Mouse (Mus musculus) kidney, adult 11 months (tissue): ENCODE results near the gene Il17a.
"Not testable (repeated sequence)": the region's sequence is repeated elsewhere in the genome, so short reads cannot be mapped to it uniquely, and the experiment has no call there.

Experiments used
- DNase-seq: peaks from one replicate; pipeline ENCODE4 v3.0.0; 2022

Il17a gene

GRCm38 (mm10) chr1:20730903-20731302, at the start of gene Il17a:
TSS of gene Il17a (plus strand) at chr1:20730905.
- no peak for DNase-seq

GRCm38 (mm10) chr1:20682849-20683248, 47.9 kb upstream of the Il17a start:
- no peak for DNase-seq

- no peak for DNase-seq
Measured at GRCm38 (mm10) chr1:20683386-20683785, 47.3 kb upstream of the Il17a start.

GRCm38 (mm10) chr1:20683853-20684252, 46.9 kb upstream of the Il17a start:
- DNase-seq, result no peak

GRCm38 (mm10) chr1:20684403-20684802, 46.3 kb upstream of the Il17a start:
- DNase-seq, result no peak

GRCm38 (mm10) chr1:20685393-20685792, 45.3 kb upstream of the Il17a start:
- no peak for DNase-seq

GRCm38 (mm10) chr1:20685907-20686306, 44.8 kb upstream of the Il17a start:
- DNase-seq, result no peak

- DNase-seq, result no peak
Measured at GRCm38 (mm10) chr1:20691336-20691735, 39.4 kb upstream of the Il17a start.

GRCm38 (mm10) chr1:20693634-20694313, 36.9 kb upstream of the Il17a start:
- no peak for DNase-seq

- no peak for DNase-seq
Measured at GRCm38 (mm10) chr1:20700011-20700410, 30.7 kb upstream of the Il17a start.

- no peak for DNase-seq
Measured at GRCm38 (mm10) chr1:20736572-20736971, 5.9 kb downstream of the Il17a start.

- DNase-seq, result peak; percentile 7
Measured at GRCm38 (mm10) chr1:20738483-20738882, 7.8 kb downstream of the Il17a start.

- DNase-seq, result no peak
Measured at GRCm38 (mm10) chr1:20740496-20740998, 9.8 kb downstream of the Il17a start.

GRCm38 (mm10) chr1:20754439-20754838, 23.7 kb downstream of the Il17a start:
- DNase-seq, result no peak

- no peak for DNase-seq
Measured at GRCm38 (mm10) chr1:20757586-20757985, 26.9 kb downstream of the Il17a start.

GRCm38 (mm10) chr1:20759799-20760198, 29.1 kb downstream of the Il17a start:
- no peak for DNase-seq

- DNase-seq, result no peak
Measured at GRCm38 (mm10) chr1:20760331-20760730, 29.6 kb downstream of the Il17a start.

GRCm38 (mm10) chr1:20761411-20761810, 30.7 kb downstream of the Il17a start:
- DNase-seq, result no peak

- DNase-seq, result no peak
Measured at GRCm38 (mm10) chr1:20766526-20766925, 35.8 kb downstream of the Il17a start.

- not testable (repeated sequence) for DNase-seq
Measured at GRCm38 (mm10) chr1:20774026-20774730, 43.5 kb downstream of the Il17a start.

GRCm38 (mm10) chr1:20778366-20778765, 47.7 kb downstream of the Il17a start:
- no peak for DNase-seq
